Mouse (Mus musculus): ENCODE measurements around the gene 1110017D15Rik.
"Not testable (repeated sequence)": the region's sequence is repeated elsewhere in the genome, so short reads cannot be mapped to it uniquely, and the experiment has no call there.

Gene 1110017D15Rik

GRCm38 (mm10) chr4:41481601-41482017, 35.5 kb downstream of the 1110017D15Rik start:
- no peak for DNase-seq (ENCODE audit: low read depth, low spot score)

- no peak for DNase-seq (ENCODE audit: low read depth, low spot score)
These were observed 36.9 kb downstream of the 1110017D15Rik start for GRCm38 (mm10) chr4:41480254-41480653.

GRCm38 (mm10) chr4:41479456-41479804, 37.7 kb downstream of the 1110017D15Rik start:
- no peak for DNase-seq (ENCODE audit: low read depth, low spot score)

GRCm38 (mm10) chr4:41478751-41479455, 38.2 kb downstream of the 1110017D15Rik start:
- DNase-seq (ENCODE audit: low read depth, low spot score) = no peak

- DNase-seq (ENCODE audit: low read depth, low spot score) = no peak
These were observed 39.4 kb downstream of the 1110017D15Rik start for GRCm38 (mm10) chr4:41477648-41478160.

GRCm38 (mm10) chr4:41471384-41471689, 45.8 kb downstream of the 1110017D15Rik start:
- DNase-seq (ENCODE audit: low read depth, low spot score) = no peak

- DNase-seq (ENCODE audit: low read depth, low spot score) = no peak
These were observed 46.3 kb downstream of the 1110017D15Rik start for GRCm38 (mm10) chr4:41470684-41471383.

DNA sequence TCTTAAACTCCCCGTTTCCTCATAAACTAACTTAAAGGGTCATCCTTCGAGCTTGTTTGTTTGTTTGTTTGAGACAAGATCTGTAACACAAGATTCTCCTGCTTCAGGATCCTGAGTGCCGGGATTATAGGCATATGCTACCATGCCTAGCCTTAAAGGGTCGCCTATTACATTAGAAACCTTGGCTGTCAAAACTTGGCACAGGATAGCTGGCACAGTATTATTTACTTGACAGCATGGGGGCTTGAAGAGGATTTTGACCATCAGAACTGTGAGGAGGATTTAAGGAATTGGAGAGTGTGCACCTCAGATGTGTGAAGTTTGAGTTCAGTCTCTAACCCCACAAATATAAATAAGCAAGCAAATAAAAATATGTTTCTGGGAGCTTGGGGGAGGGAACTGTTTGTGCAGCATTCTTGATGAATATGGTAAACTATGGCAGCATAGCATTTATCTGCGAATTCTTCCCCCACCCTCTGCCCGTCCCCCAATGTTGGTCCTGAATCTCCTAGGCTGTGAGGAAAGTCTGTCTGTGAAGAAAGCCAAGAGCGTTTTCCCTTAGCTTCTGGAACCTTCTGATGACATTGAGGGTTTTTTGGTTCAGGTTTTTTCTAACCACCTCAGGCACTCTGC, 47.0 kb downstream of the 1110017D15Rik start:
- DNase-seq (ENCODE audit: low read depth, low spot score) = no peak

- DNase-seq (ENCODE audit: low read depth, low spot score) = no peak
These were observed 47.9 kb downstream of the 1110017D15Rik start for GRCm38 (mm10) chr4:41469199-41469598.

GRCm38 (mm10) chr4:41468396-41469080, 48.6 kb downstream of the 1110017D15Rik start:
- DNase-seq (ENCODE audit: low read depth, low spot score) = peak; percentile 51

- DNase-seq (ENCODE audit: low read depth, low spot score) = no peak
These were observed 51.9 kb downstream of the 1110017D15Rik start for GRCm38 (mm10) chr4:41465287-41465665.

DNA sequence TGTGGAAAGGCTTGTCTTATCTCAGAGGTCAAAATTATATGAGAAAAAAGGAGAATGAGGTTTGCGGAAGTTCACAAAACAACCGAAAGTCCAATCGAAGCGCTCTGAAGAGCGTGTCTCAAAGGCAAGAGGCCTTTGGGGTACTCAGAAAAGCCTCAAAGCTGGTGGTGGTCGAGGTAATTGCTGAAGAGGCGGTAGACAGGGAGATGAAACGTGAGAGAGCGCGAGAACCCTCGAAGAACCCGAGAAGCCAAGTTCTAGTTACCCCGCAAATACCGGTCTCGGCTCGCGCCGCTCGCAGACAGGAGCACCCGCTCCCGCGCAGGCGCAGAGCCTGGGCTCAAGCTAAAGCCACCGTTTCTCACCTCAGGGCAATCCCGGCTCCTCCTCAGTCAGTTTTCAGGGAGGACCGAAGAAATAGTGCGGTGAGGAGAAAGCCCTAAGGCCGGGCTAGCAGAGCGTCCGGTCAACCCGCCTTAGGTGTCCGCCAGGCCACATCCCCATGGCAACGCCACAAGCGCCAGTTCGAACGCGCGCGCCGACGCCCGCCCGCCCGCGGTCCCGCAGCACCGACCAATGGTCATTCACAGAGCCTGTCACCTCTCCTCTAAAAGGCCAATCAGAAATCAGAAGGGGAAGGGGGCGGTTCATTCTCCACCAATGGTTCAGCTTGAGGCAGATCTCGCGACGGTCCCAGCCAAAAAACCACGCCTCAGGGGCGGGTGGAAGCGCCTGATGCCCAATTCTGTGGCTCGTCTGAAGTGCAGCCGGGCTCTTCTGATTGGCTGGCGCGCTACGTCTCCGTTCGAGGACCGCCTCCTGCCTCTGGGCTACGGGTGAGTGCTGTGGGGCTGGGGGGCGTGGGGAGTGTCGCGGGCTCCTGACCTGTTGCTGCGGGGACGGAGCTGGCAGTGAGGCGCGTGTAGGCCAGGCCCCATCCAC, 52.5 kb downstream of the 1110017D15Rik start, which contains the start of the genes Kif24 and Nudt2:
TSS of gene Kif24 (minus strand) at position 543 of the 942 bp plus-strand sequence.
TSS of gene Nudt2 (plus strand) at position 807 of the 942 bp plus-strand sequence.
- DNase-seq (ENCODE audit: low read depth, low spot score) = peak; percentile 95

DNA sequence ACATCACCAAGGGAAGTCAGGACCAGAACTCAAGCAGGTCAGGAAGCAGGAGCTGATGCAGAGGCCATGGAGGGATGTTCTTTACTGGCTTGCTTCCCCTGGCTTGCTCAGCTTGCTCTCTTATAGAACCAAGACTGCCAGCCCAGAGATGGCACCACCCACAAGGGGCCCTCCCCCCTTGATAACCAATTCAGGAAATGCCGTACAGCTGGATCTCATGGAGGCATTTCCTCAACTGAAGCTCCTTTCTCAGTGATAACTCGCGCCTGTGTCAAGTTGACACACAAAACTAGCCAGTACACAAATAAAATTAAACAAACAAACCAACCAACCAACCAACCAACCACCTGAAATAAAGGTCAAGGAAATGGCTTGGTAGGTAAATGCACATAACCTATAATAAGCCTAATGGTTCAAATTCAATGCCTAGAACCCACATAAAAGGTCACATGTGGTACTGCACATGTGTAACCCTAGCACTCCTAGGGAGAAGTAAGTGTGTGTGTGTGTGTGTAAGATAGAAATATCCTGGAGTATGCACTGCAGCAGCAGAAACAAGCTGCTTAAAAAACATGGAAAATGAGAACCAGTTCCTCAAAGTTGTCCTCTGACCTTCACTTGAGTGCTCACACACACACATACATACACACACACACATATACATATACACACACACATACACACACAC, 53.9 kb downstream of the 1110017D15Rik start:
- not testable (repeated sequence) for DNase-seq (ENCODE audit: low read depth, low spot score)

- no peak for DNase-seq (ENCODE audit: low read depth, low spot score)
These were observed 56.4 kb downstream of the 1110017D15Rik start for GRCm38 (mm10) chr4:41460690-41461089.
